Comparison of ENCODE assay signal across 8 mouse cellular contexts in the genomic region with DNA sequence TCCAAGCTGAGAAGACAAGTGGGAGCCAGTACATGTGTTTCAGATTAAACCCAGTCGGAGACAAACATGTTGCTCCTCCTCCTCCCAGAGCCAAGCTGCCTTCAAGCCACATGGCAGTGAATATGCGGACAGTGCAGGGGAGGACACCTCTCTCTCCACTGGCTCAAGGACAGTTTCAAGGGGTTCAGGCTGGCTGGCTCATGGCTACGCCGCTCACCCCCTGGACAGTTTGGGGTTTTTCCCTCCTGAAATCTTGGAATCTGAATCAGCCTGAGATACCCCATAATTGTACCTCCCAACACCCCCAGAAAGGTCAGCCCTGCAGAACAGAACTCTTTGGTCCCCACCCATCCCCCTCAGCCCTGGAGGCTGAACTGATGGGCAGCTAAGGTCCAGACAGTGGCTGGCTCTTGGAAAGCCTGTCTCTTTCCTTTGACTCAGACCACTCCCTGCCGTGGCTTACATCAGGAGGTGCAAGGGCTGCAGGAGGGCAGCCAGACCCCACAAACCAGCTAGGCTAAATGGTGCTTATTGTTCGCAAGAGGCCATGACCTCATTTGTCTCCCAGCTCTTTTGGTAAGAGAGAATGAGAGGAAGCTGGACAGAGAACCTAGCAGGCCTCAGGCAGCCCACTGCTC. TPM values are rescaled to one million over a fixed set of nuclear protein-coding genes. Genes with fewer than 3 reads are reported as not detected.
DNase-seq lines count a peak whose midpoint lies in the region; ATAC-seq lines count a peak whose summit lies in the region.

No protein-coding gene starts in this region.

- peak overlapping the region; percentile 38 for H3K4me3 ChIP-seq in midbrain, embryonic 10.5 days
- no peak overlapping the region for H3K4me3 ChIP-seq in midbrain, embryonic 16.5 days (ENCODE audit: low read depth, low read length)
- peak overlapping the region; percentile 68 for H3K4me3 ChIP-seq in limb, embryonic 10.5 days
- peak overlapping the region; percentile 34 for H3K4me3 ChIP-seq in stomach, embryonic 14.5 days (ENCODE audit: low read depth, low read length)

- 48% methylated on average over 6 of the region's 6 CpGs for WGBS in midbrain, embryonic 10.5 days
- 57% methylated on average over 6 of the region's 6 CpGs for WGBS in midbrain, embryonic 16.5 days
- WGBS in limb, embryonic 10.5 days = 26% methylated on average over 6 of the region's 6 CpGs
- 37% methylated on average over 6 of the region's 6 CpGs for WGBS in stomach, embryonic 14.5 days

- peak overlapping the region; percentile 75 for H3K27ac ChIP-seq in midbrain, embryonic 10.5 days (replicated peaks)
- no peak overlapping the region for H3K27ac ChIP-seq in midbrain, embryonic 16.5 days (ENCODE audit: low read length)
- H3K27ac ChIP-seq in limb, embryonic 10.5 days = peak overlapping the region; percentile 88
- no peak overlapping the region for H3K27ac ChIP-seq in stomach, embryonic 14.5 days (ENCODE audit: low read length)

- H3K4me1 ChIP-seq in midbrain, embryonic 10.5 days = peaks cover 25% of the 10 kb centered on the region
- no peaks in the 10 kb centered on the region for H3K4me1 ChIP-seq in midbrain, embryonic 16.5 days (ENCODE audit: control insufficient read depth, insufficient read depth, low read length)
- peaks cover 32% of the 10 kb centered on the region for H3K4me1 ChIP-seq in limb, embryonic 10.5 days
- H3K4me1 ChIP-seq in stomach, embryonic 14.5 days (ENCODE audit: control insufficient read depth, insufficient read depth, low read length) = peaks cover 10% of the 10 kb centered on the region

- ATAC-seq in midbrain, embryonic 16.5 days = no peak
- 0 out of 2 replicates have a peak, but pooled peaks have one; percentile 8 for ATAC-seq in stomach, embryonic 14.5 days (ENCODE audit: insufficient number of reproducible peaks, insufficient read depth, low FRiP score, low read depth)
- ATAC-seq in megakaryocyte progenitor cell, adult 5-6 weeks (replicated peaks; ENCODE audit: poor library complexity) = no peak

- H3K9ac ChIP-seq in midbrain, embryonic 16.5 days (ENCODE audit: low read depth, low read length) = no peak overlapping the region
- peak overlapping the region; percentile 15; the same call in 1 of the 2 replicates for H3K9ac ChIP-seq in stomach, embryonic 14.5 days (replicated peaks; ENCODE audit: low read depth, low read length)

- intact Hi-C loops in left cerebral cortex, postnatal 14 days (cut with DNase I) = no loop called here

- no peaks in the 10 kb centered on the region for H3K36me3 ChIP-seq in midbrain, embryonic 10.5 days
- H3K36me3 ChIP-seq in midbrain, embryonic 16.5 days (ENCODE audit: control insufficient read depth, insufficient read depth, low read length) = no peaks in the 10 kb centered on the region
- H3K36me3 ChIP-seq in limb, embryonic 10.5 days = peaks cover 25% of the 10 kb centered on the region
- no peaks in the 10 kb centered on the region for H3K36me3 ChIP-seq in stomach, embryonic 14.5 days (ENCODE audit: control insufficient read depth, insufficient read depth, low read length)

- no peaks in the 10 kb centered on the region for H3K27me3 ChIP-seq in midbrain, embryonic 10.5 days (ENCODE audit: low read depth, poor library complexity, severe bottlenecking)
- no peaks in the 10 kb centered on the region for H3K27me3 ChIP-seq in midbrain, embryonic 16.5 days (ENCODE audit: control insufficient read depth, insufficient read depth, low read depth, low read length)
- no peaks in the 10 kb centered on the region for H3K27me3 ChIP-seq in limb, embryonic 10.5 days (ENCODE audit: low read depth, poor library complexity, severe bottlenecking)
- no peaks in the 10 kb centered on the region for H3K27me3 ChIP-seq in stomach, embryonic 14.5 days (ENCODE audit: control insufficient read depth, insufficient read depth, low read length)

- H3K9me3 ChIP-seq in midbrain, embryonic 10.5 days (replicated peaks) = no peaks in the 10 kb centered on the region
- H3K9me3 ChIP-seq in midbrain, embryonic 16.5 days (replicated peaks; ENCODE audit: control insufficient read depth, low read length, poor library complexity, severe bottlenecking) = no peaks in the 10 kb centered on the region
- H3K9me3 ChIP-seq in limb, embryonic 10.5 days (replicated peaks) = no peaks in the 10 kb centered on the region
- no peaks in the 10 kb centered on the region for H3K9me3 ChIP-seq in stomach, embryonic 14.5 days (ENCODE audit: control insufficient read depth, low read depth, low read length)

- no peak overlapping the region for H3K4me2 ChIP-seq in midbrain, embryonic 16.5 days (ENCODE audit: low read length)
- H3K4me2 ChIP-seq in stomach, embryonic 14.5 days (replicated peaks; ENCODE audit: low read depth, low read length) = peak overlapping the region; percentile 44

- no peak for DNase-seq in midbrain, embryonic 10.5 days (ENCODE audit: low spot score)
- DNase-seq in forelimb bud, embryonic 11.5 days (ENCODE audit: low read depth, low spot score) = peak; percentile 44
- peak; percentile 58 for DNase-seq in limb, embryonic 10.5 days (ENCODE audit: low spot score)
- no peak for DNase-seq in layer of hippocampus, adult 11-12 months (ENCODE audit: low spot score)
- no peak for DNase-seq in left cerebral cortex, postnatal 14 days (ENCODE audit: low spot score in 2 of 2)

RNA-seq across cellular contexts. Expression of gene Serpinf1, which starts 1.0 kb away (rescaled TPM):
- 69.6 and 70.2 TPM in 2 replicates for polyA plus RNA-seq in midbrain, embryonic 10.5 days (2016; fragmentation: Nextera tagmentation; extraction: Ambion mirVana)
- polyA plus RNA-seq in midbrain, embryonic 16.5 days (2015; fragmentation: Nextera tagmentation; extraction: Ambion mirVana) = 28.5 and 31.8 TPM in 2 replicates
- 214 and 217 TPM in 2 replicates for polyA plus RNA-seq in limb, embryonic 10.5 days (2016; fragmentation: Nextera tagmentation; extraction: Ambion mirVana)
- 54.2 and 59.0 TPM in 2 replicates for polyA plus RNA-seq in stomach, embryonic 14.5 days (2014; fragmentation: Nextera tagmentation; extraction: Ambion mirVana)
- 99.9 and 117 TPM in 2 replicates for total RNA-seq in megakaryocyte progenitor cell, adult 5-6 weeks (2015)
- 70.7 and 92.3 TPM in 2 replicates for total RNA-seq in megakaryocyte progenitor cell, adult 5-6 weeks (2017)
- 10 to 100 TPM; 16.4 to 17.5 TPM for total RNA-seq in left cerebral cortex, postnatal 14 days (2021)

RNA-seq across cellular contexts. Expression of gene Serpinf2, which starts 17.9 kb away (rescaled TPM):
- polyA plus RNA-seq in midbrain, embryonic 10.5 days (2016; fragmentation: Nextera tagmentation; extraction: Ambion mirVana) = not detected in 2 replicates
- polyA plus RNA-seq in midbrain, embryonic 16.5 days (2015; fragmentation: Nextera tagmentation; extraction: Ambion mirVana) = not detected in 2 replicates
- polyA plus RNA-seq in limb, embryonic 10.5 days (2016; fragmentation: Nextera tagmentation; extraction: Ambion mirVana) = 0.36 TPM in 1 of 2 replicates, not detected in the other
- 14.9 and 17.2 TPM in 2 replicates for polyA plus RNA-seq in stomach, embryonic 14.5 days (2014; fragmentation: Nextera tagmentation; extraction: Ambion mirVana)
- 0.20 TPM in 1 of 2 replicates, not detected in the other for total RNA-seq in megakaryocyte progenitor cell, adult 5-6 weeks (2015)
- total RNA-seq in megakaryocyte progenitor cell, adult 5-6 weeks (2017) = not detected in 2 replicates
- total RNA-seq in left cerebral cortex, postnatal 14 days (2021) = not detected

RNA-seq across cellular contexts. Expression of gene Wdr81, which starts 33.0 kb away (rescaled TPM):
- polyA plus RNA-seq in midbrain, embryonic 10.5 days (2016; fragmentation: Nextera tagmentation; extraction: Ambion mirVana) = 5.7 and 7.5 TPM in 2 replicates
- 7.4 and 7.6 TPM in 2 replicates for polyA plus RNA-seq in midbrain, embryonic 16.5 days (2015; fragmentation: Nextera tagmentation; extraction: Ambion mirVana)
- 5.6 and 6.6 TPM in 2 replicates for polyA plus RNA-seq in limb, embryonic 10.5 days (2016; fragmentation: Nextera tagmentation; extraction: Ambion mirVana)
- polyA plus RNA-seq in stomach, embryonic 14.5 days (2014; fragmentation: Nextera tagmentation; extraction: Ambion mirVana) = 4.6 and 5.1 TPM in 2 replicates
- total RNA-seq in megakaryocyte progenitor cell, adult 5-6 weeks (2015) = 7.1 and 8.0 TPM in 2 replicates
- 5.7 and 8.0 TPM in 2 replicates for total RNA-seq in megakaryocyte progenitor cell, adult 5-6 weeks (2017)
- 10 to 100 TPM; 20.0 to 20.7 TPM for total RNA-seq in left cerebral cortex, postnatal 14 days (2021)

RNA-seq across cellular contexts. Expression of gene Tlcd2, which starts 40.0 kb away (rescaled TPM):
- 10.2 and 10.6 TPM in 2 replicates for polyA plus RNA-seq in midbrain, embryonic 10.5 days (2016; fragmentation: Nextera tagmentation; extraction: Ambion mirVana)
- 1.9 TPM in 2 replicates for polyA plus RNA-seq in midbrain, embryonic 16.5 days (2015; fragmentation: Nextera tagmentation; extraction: Ambion mirVana)
- 9.2 and 9.8 TPM in 2 replicates for polyA plus RNA-seq in limb, embryonic 10.5 days (2016; fragmentation: Nextera tagmentation; extraction: Ambion mirVana)
- 23.3 and 26.3 TPM in 2 replicates for polyA plus RNA-seq in stomach, embryonic 14.5 days (2014; fragmentation: Nextera tagmentation; extraction: Ambion mirVana)
- total RNA-seq in megakaryocyte progenitor cell, adult 5-6 weeks (2015) = 16.3 and 16.5 TPM in 2 replicates
- total RNA-seq in megakaryocyte progenitor cell, adult 5-6 weeks (2017) = 17.9 and 28.3 TPM in 2 replicates
- total RNA-seq in left cerebral cortex, postnatal 14 days (2021) = under 1 TPM; 0.33 to 0.95 TPM

Comparison
In these comparisons a context has a peak if more than half of its experiments do, and no peak if none do; other contexts are left out.
1. H3K27ac ChIP-seq: peak in midbrain, embryonic 10.5 days (single experiment) and limb, embryonic 10.5 days (single experiment); none in midbrain, embryonic 16.5 days (single experiment) and stomach, embryonic 14.5 days (single experiment).
2. DNase-seq: peak in forelimb bud, embryonic 11.5 days (single experiment) and limb, embryonic 10.5 days (single experiment); none in midbrain, embryonic 10.5 days (single experiment), layer of hippocampus, adult 11-12 months (single experiment) and left cerebral cortex, postnatal 14 days (0 of 2).
3. RNA of gene Serpinf2, which starts 17.9 kb away (polyA plus RNA-seq): 14.9 to 17.2 TPM in stomach, embryonic 14.5 days; not detected in midbrain, embryonic 16.5 days, 0.36 TPM in limb, embryonic 10.5 days and not detected in midbrain, embryonic 10.5 days; every median in the first group is over 10 times any median in the second.